Mouse (Mus musculus) MEL (cell line): Measurements from ENCODE around the gene Ip6k3. TPM values are rescaled to one million over a fixed set of nuclear protein-coding genes. Genes with fewer than 3 reads are reported as not detected.

Experiments
- DNase-seq: peaks from one replicate; pipeline ENCODE4 v3.0.0; 2011; ENCODE audit warnings: low read depth, low spot score
- H3K27ac ChIP-seq: 2 replicates; pipeline ENCODE4 v1.5.1; 2012; ENCODE audit warnings: low read depth, mild to moderate bottlenecking, control low read depth, low read length, moderate library complexity; ENCODE audit not compliant: control insufficient read depth
- H3K27me3 ChIP-seq, 2 experiments: fragments of 150-350 bp in 1 of 2; sonication (generic) in 1 of 2; 2 replicates each; pipeline ENCODE4 v1.6.1; 2012; ENCODE audit warnings: low read length in 2 of 2, mild to moderate bottlenecking in 2 of 2, improper control_type of control experiment in 1 of 2, moderate library complexity in 1 of 2; ENCODE audit not compliant: insufficient read depth in 2 of 2, control insufficient read depth in 1 of 2
- H3K36me3 ChIP-seq, 2 experiments: 2 replicates each; pipeline ENCODE4 v1.6.1; 2012 to 2014; ENCODE audit warnings: low read length in 2 of 2, improper control_type of control experiment in 1 of 2, inconsistent platforms in 1 of 2, mild to moderate bottlenecking in 1 of 2; ENCODE audit not compliant: insufficient read depth in 2 of 2, control insufficient read depth in 1 of 2
- H3K4me1 ChIP-seq, 2 experiments: fragments of 150-350 bp in 1 of 2; sonication (generic) in 1 of 2; 2 replicates each; pipeline ENCODE4 v1.6.1; 2012; ENCODE audit warnings: low read length in 2 of 2, improper control_type of control experiment in 1 of 2, mild to moderate bottlenecking in 1 of 2; ENCODE audit not compliant: insufficient read depth in 2 of 2, control insufficient read depth in 1 of 2
- H3K4me3 ChIP-seq, 2 experiments: fragments of 150-350 bp in 1 of 2; sonication (generic) in 1 of 2; 2 replicates each; pipeline ENCODE4 v1.5.1; 2012; ENCODE audit warnings: low read depth in 2 of 2, low read length in 2 of 2, mild to moderate bottlenecking in 2 of 2, moderate library complexity in 2 of 2, control low read depth in 1 of 2, improper control_type of control experiment in 1 of 2; ENCODE audit not compliant: control insufficient read depth in 1 of 2, insufficient read depth in 1 of 2
- H3K79me2 ChIP-seq: 2 replicates; pipeline ENCODE4 v1.6.1; 2012; ENCODE audit warnings: mild to moderate bottlenecking, low read length, moderate library complexity; ENCODE audit not compliant: control insufficient read depth, poor library complexity, insufficient read depth
- H3K9ac ChIP-seq: 2 replicates; pipeline ENCODE4 v1.6.1; 2012; ENCODE audit warnings: low read depth, mild to moderate bottlenecking, control low read depth, low read length, moderate library complexity; ENCODE audit not compliant: control insufficient read depth, poor library complexity, severe bottlenecking
- H3K9me3 ChIP-seq: fragments of 150-350 bp; sonication (generic); replicated peaks from 2 replicates; pipeline ENCODE4 v1.6.1; 2012; ENCODE audit warnings: mild to moderate bottlenecking, low read length, improper control_type of control experiment, moderate library complexity; ENCODE audit not compliant: insufficient read depth
- BHLHE40 ChIP-seq: IDR thresholded peaks from 2 replicates; pipeline ENCODE4 v1.6.1; 2012; ENCODE audit warnings: low read depth, mild to moderate bottlenecking, inconsistent platforms, low read length, improper control_type of control experiment, borderline replicate concordance
- CTCF ChIP-seq, 3 experiments: IDR thresholded peaks in 2 of 3; conservative IDR thresholded peaks in 1 of 3; 2 replicates each; pipeline ENCODE4 v1.5.1; 2011 to 2012; ENCODE audit warnings: low read length in 3 of 3, low read depth in 2 of 3, mild to moderate bottlenecking in 2 of 3, improper control_type of control experiment in 1 of 3, inconsistent platforms in 1 of 3, mixed read lengths in 1 of 3, moderate library complexity in 1 of 3; ENCODE audit not compliant: control insufficient read depth in 1 of 3, insufficient read depth in 1 of 3, poor library complexity in 1 of 3, severe bottlenecking in 1 of 3
- E2F4 ChIP-seq: IDR thresholded peaks from 2 replicates; pipeline ENCODE4 v1.6.1; 2011; ENCODE audit warnings: low read depth, low read length, improper control_type of control experiment, borderline replicate concordance
- EP300 ChIP-seq, 2 experiments: IDR thresholded peaks; 2 replicates each; pipeline ENCODE4 v1.6.1; 2011; ENCODE audit warnings: improper control_type of control experiment in 2 of 2, low read length in 2 of 2, low read depth in 1 of 2, mild to moderate bottlenecking in 1 of 2
- ETS1 ChIP-seq: IDR thresholded peaks from 2 replicates; pipeline ENCODE4 v1.6.1; 2012; ENCODE audit warnings: low read depth, mild to moderate bottlenecking, inconsistent platforms, low read length, improper control_type of control experiment, moderate library complexity
- HCFC1 ChIP-seq: IDR thresholded peaks from 2 replicates; pipeline ENCODE4 v1.6.1; 2012; ENCODE audit warnings: low read depth, mild to moderate bottlenecking, inconsistent platforms, low read length, improper control_type of control experiment, moderate library complexity
- KAT2A ChIP-seq: conservative IDR thresholded peaks from 2 replicates; pipeline ENCODE4 v1.6.1; 2012; ENCODE audit warnings: low read depth, low read length, improper control_type of control experiment, inconsistent platforms
- MAFK ChIP-seq: IDR thresholded peaks from 2 replicates; pipeline ENCODE4 v1.6.1; 2011; ENCODE audit warnings: low read depth, mild to moderate bottlenecking, low read length, improper control_type of control experiment, borderline replicate concordance
- MAZ ChIP-seq: IDR thresholded peaks from 2 replicates; pipeline ENCODE4 v1.6.1; 2012; ENCODE audit warnings: low read depth, mild to moderate bottlenecking, inconsistent platforms, low read length, improper control_type of control experiment
- MEF2A ChIP-seq: IDR thresholded peaks from 2 replicates; pipeline ENCODE4 v1.6.1; 2014; ENCODE audit warnings: low read depth, mild to moderate bottlenecking, inconsistent platforms, low read length, improper control_type of control experiment; ENCODE audit not compliant: poor library complexity, insufficient replicate concordance, severe bottlenecking; ENCODE audit errors: extremely low read depth
- MYB ChIP-seq: IDR thresholded peaks from 2 replicates; pipeline ENCODE4 v1.6.1; 2011; ENCODE audit warnings: mild to moderate bottlenecking, low read depth, low read length, improper control_type of control experiment
- MYC ChIP-seq: IDR thresholded peaks from 2 replicates; pipeline ENCODE4 v1.6.1; 2011; ENCODE audit warnings: low read depth, mild to moderate bottlenecking, low read length, improper control_type of control experiment, moderate library complexity
- NELFE ChIP-seq: IDR thresholded peaks from 2 replicates; pipeline ENCODE4 v1.6.1; 2011; ENCODE audit warnings: low read depth, low read length, improper control_type of control experiment
- NRF1 ChIP-seq: IDR thresholded peaks from 2 replicates; pipeline ENCODE4 v1.6.1; 2014; ENCODE audit warnings: low read depth, mild to moderate bottlenecking, inconsistent platforms, low read length, improper control_type of control experiment, moderate library complexity; ENCODE audit not compliant: poor library complexity, insufficient read depth, severe bottlenecking
- POLR2A ChIP-seq, 2 experiments: IDR thresholded peaks; 2 replicates each; pipeline ENCODE4 v1.6.1; 2011 to 2012; ENCODE audit warnings: low read length in 2 of 2, mild to moderate bottlenecking in 2 of 2, control low read depth in 1 of 2, improper control_type of control experiment in 1 of 2, low read depth in 1 of 2, moderate library complexity in 1 of 2; ENCODE audit not compliant: control insufficient read depth in 1 of 2, insufficient read depth in 1 of 2, poor library complexity in 1 of 2
- RAD21 ChIP-seq: IDR thresholded peaks from 2 replicates; pipeline ENCODE4 v1.6.1; 2011; ENCODE audit warnings: mild to moderate bottlenecking, low read depth, low read length, improper control_type of control experiment
- SIN3A ChIP-seq: IDR thresholded peaks from 2 replicates; pipeline ENCODE4 v1.6.1; 2012; ENCODE audit warnings: low read length, improper control_type of control experiment, inconsistent platforms
- ZC3H11A ChIP-seq: IDR thresholded peaks from 2 replicates; pipeline ENCODE4 v1.6.1; 2012; ENCODE audit warnings: low read depth, mild to moderate bottlenecking, inconsistent platforms, low read length, improper control_type of control experiment
- ZMIZ1 ChIP-seq: IDR thresholded peaks from 2 replicates; pipeline ENCODE4 v1.6.1; 2012; ENCODE audit warnings: low read depth, mild to moderate bottlenecking, inconsistent platforms, low read length, improper control_type of control experiment, moderate library complexity
- polyA plus RNA-seq, 2 experiments: library from polyadenylated mRNA; stranded (reverse) in 1 of 2; unstranded in 1 of 2; fragments of >175 nt in 1 of 2; fragments of >200 nt in 1 of 2; gene quantifications; 2 replicates each; pipeline versions ENCODE4 v1.2.1 to v1.2.4; 2012; ENCODE audit warnings: low replicate concordance in 2 of 2, low read depth in 1 of 2; ENCODE audit not compliant: insufficient read length in 2 of 2, insufficient read depth in 1 of 2, missing spikeins in 1 of 2
- total RNA-seq: library from RNA; depleted of rRNA; stranded (reverse); fragments of 300-350 nt; gene quantifications from 2 replicates; pipeline ENCODE4 v1.2.3, GENCODE M21; 2012

Ip6k3 gene
- total and polyA plus RNA-seq, 3 experiments, result not detected

DNA sequence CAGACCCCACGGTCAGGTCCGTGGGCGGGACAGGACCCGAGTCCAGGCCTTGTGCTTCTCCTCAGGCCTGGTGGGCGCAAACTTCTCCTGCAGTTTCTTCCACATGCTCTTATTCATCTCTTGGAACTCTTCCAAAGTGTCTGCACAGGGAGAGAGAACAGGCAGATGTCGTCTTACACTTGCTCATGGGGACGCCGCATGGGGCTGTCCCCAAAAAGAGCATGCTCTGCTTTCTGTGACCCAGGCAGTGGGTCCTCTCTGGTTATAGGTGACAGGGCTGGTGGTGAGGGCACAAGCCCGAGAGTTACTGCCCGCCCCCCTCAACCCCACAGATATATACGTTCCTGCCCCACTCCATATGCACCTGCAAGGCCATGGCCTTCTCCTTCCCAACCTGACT lies 44.9 kb downstream of the Ip6k3 start:
- no peak for DNase-seq
- Histone ChIP-seq H3K27ac (no peak overlapping the region), H3K36me3 (peaks cover 5 to 8% of the 10 kb centered on the region in 2 experiments), H3K9me3 (no peaks in the 10 kb centered on the region), H3K27me3 (no peaks in the 10 kb centered on the region), H3K4me1 (peaks cover 5 to 13% of the 10 kb centered on the region in 2 experiments; a peak in 3 of 4 replicates), H3K9ac (no peak overlapping the region), H3K4me3 (no peak overlapping the region), H3K79me2 (no peaks in the 10 kb centered on the region)
- TF ChIP-seq ETS1 (no peak), CTCF (IDR thresholded peaks at IDR 0.05 in 2 of 3, conservative IDR thresholded peaks at IDR 0.05 in 1 of 3; ENCODE audit: control insufficient read depth in 1 of 3, insufficient read depth in 1 of 3, low read depth in 2 of 3, low read length in 3 of 3, poor library complexity in 1 of 3, severe bottlenecking in 1 of 3) (no peak), NELFE (no peak), MYC (no peak), MAZ (no peak), BHLHE40 (no peak), HCFC1 (no peak), MAFK (no peak), ZMIZ1 (no peak), SIN3A (no peak)

DNA sequence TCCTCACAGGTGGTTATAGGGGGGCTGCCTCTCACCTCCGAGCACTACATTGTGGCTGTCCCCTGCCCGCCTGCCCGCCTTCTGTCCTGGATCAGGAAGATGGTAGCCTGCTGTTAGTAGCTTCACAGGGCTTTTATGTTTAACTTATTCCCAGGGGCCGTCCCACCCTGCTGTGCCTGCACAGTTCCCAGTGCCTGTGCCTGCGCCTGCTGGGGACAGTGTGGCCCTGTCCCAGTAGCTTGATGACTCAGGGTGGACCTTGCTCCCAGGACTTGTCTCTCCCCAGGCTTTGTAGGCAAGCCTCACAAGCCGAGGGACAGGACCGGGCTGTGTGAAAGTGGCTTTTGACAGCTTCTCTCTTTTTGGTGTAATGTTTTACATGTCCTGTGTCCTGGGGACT lies 45.8 kb downstream of the Ip6k3 start:
- TF ChIP-seq MEF2A (no peak), ETS1 (no peak), NRF1 (no peak), SIN3A (no peak), E2F4 (no peak), POLR2A (IDR thresholded peaks at IDR 0.05; ENCODE audit: control insufficient read depth in 1 of 2, insufficient read depth in 1 of 2, low read depth in 1 of 2, low read length in 2 of 2, poor library complexity in 1 of 2) (no peak), MYB (no peak), ZC3H11A (no peak), RAD21 (no peak), KAT2A (no peak), MAFK (no peak), EP300 (IDR thresholded peaks at IDR 0.05; ENCODE audit: low read depth in 1 of 2, low read length in 2 of 2) (no peak)
- Histone ChIP-seq H3K27me3 (no peaks in the 10 kb centered on the region), H3K4me1 (peaks cover 5 to 13% of the 10 kb centered on the region in 2 experiments; a peak in 3 of 4 replicates), H3K9ac (no peak overlapping the region), H3K4me3 (no peak overlapping the region), H3K79me2 (no peaks in the 10 kb centered on the region), H3K27ac (no peak overlapping the region), H3K9me3 (no peaks in the 10 kb centered on the region), H3K36me3 (peaks cover 5 to 8% of the 10 kb centered on the region in 2 experiments)
- no peak for DNase-seq
